Mouse (Mus musculus) CH12.LX (cell line): ENCODE results near the gene Gmpr. TPM values are rescaled to one million over a fixed set of nuclear protein-coding genes. Genes with fewer than 3 reads are reported as not detected.

ENCODE experiments used
- DNase-seq: peaks from one replicate; pipeline ENCODE4 v3.0.0-alpha.2; 2013; ENCODE audit errors: extremely low read depth
- H3K27ac ChIP-seq: 2 replicates; pipeline ENCODE4 v1.5.1; 2012; ENCODE audit warnings: low read depth, mild to moderate bottlenecking, control low read depth, moderate library complexity; ENCODE audit not compliant: insufficient read depth
- H3K27me3 ChIP-seq: replicated peaks from 2 replicates; pipeline ENCODE3; 2012; ENCODE audit warnings: inconsistent platforms
- H3K36me3 ChIP-seq, 2 experiments: replicated peaks in 1 of 2; 2 replicates each; pipeline versions ENCODE3 to v1.6.1; 2012; ENCODE audit warnings: inconsistent platforms in 1 of 2, low read length in 1 of 2, mild to moderate bottlenecking in 1 of 2, mixed read lengths in 1 of 2, moderate library complexity in 1 of 2; ENCODE audit not compliant: control insufficient read depth in 1 of 2, insufficient read depth in 1 of 2
- H3K4me1 ChIP-seq, 2 experiments: 2 replicates each; pipeline ENCODE4 v1.6.1; 2012; ENCODE audit warnings: inconsistent platforms in 1 of 2, moderate library complexity in 1 of 2; ENCODE audit not compliant: insufficient read depth in 2 of 2, control insufficient read depth in 1 of 2
- H3K4me2 ChIP-seq: 2 replicates; pipeline ENCODE4 v1.6.1; 2012; ENCODE audit warnings: low read depth, mild to moderate bottlenecking, control low read depth; ENCODE audit not compliant: poor library complexity, insufficient read depth, severe bottlenecking
- H3K4me3 ChIP-seq, 3 experiments: fragments of 150-350 bp in 1 of 3; sonication (generic) in 1 of 3; replicated peaks in 1 of 3; 2 replicates each; pipeline versions ENCODE3 to v1.5.1; 2011 to 2012; ENCODE audit warnings: low read depth in 2 of 3, low read length in 2 of 3, mild to moderate bottlenecking in 2 of 3, moderate library complexity in 2 of 3, control low read depth in 1 of 3, improper control_type of control experiment in 1 of 3, inconsistent platforms in 1 of 3, mixed read lengths in 1 of 3; ENCODE audit not compliant: poor library complexity in 1 of 3
- H3K79me2 ChIP-seq: replicated peaks from 2 replicates; pipeline ENCODE4 v1.6.1; 2012; ENCODE audit warnings: mild to moderate bottlenecking, moderate library complexity; ENCODE audit not compliant: control insufficient read depth, poor library complexity, insufficient read depth, severe bottlenecking; ENCODE audit errors: extremely low read depth
- H3K9ac ChIP-seq: 2 replicates; pipeline ENCODE4 v1.6.1; 2012; ENCODE audit warnings: low read depth, mild to moderate bottlenecking, control low read depth, moderate library complexity; ENCODE audit not compliant: insufficient read depth
- H3K9me3 ChIP-seq: replicated peaks from 2 replicates; pipeline ENCODE3; 2012; ENCODE audit warnings: low read length, inconsistent platforms, mixed read lengths
- ELF1 ChIP-seq: IDR thresholded peaks from 2 replicates; pipeline ENCODE4 v1.6.1; 2014; ENCODE audit warnings: low read depth, mild to moderate bottlenecking, inconsistent platforms, low read length, improper control_type of control experiment
- ETS1 ChIP-seq: conservative IDR thresholded peaks from 2 replicates; pipeline ENCODE4 v1.6.1; 2012; ENCODE audit warnings: low read depth, mild to moderate bottlenecking, inconsistent platforms, low read length, improper control_type of control experiment, moderate library complexity
- JUND ChIP-seq: conservative IDR thresholded peaks from 2 replicates; pipeline ENCODE4 v1.6.1; 2011; ENCODE audit warnings: low read depth, low read length, improper control_type of control experiment
- RAD21 ChIP-seq: IDR thresholded peaks from 2 replicates; pipeline ENCODE4 v1.6.1; 2011; ENCODE audit warnings: low read depth, mild to moderate bottlenecking, low read length, improper control_type of control experiment, moderate library complexity
- ZKSCAN1 ChIP-seq: IDR thresholded peaks from 2 replicates; pipeline ENCODE4 v1.6.1; 2012; ENCODE audit warnings: low read depth, inconsistent platforms, low read length, improper control_type of control experiment, borderline replicate concordance
- dilution Hi-C: fragments of 300-500 bp; cut with MboI; formaldehyde crosslinking; loops from 2 replicates; pipeline ENCODE4 v1.14.3; 2020; ENCODE audit warnings: low sequenced_read_pairs; ENCODE audit not compliant: extremely low pct_unique_long_range_greater_than_20kb, extremely low pct_ligation_motif_present
- in situ Hi-C: fragments of 300-500 bp; cut with MboI; formaldehyde crosslinking; loops from 3 replicates; pipeline ENCODE4 v1.14.3; 2019; ENCODE audit warnings: low sequenced_read_pairs, low pct_ligation_motif_present, low pct_unique_long_range_greater_than_20kb, mixed read lengths
- polyA plus RNA-seq: library from polyadenylated mRNA; unstranded; fragments of >175 nt; gene quantifications from 2 replicates; pipeline ENCODE4 v1.2.1, GENCODE M21; 2012; ENCODE audit warnings: low read depth; ENCODE audit not compliant: insufficient read length
- total RNA-seq, 2 experiments: library from RNA; depleted of rRNA; stranded (reverse); fragments of 300-350 nt in 1 of 2; fragments of >200 nt in 1 of 2; gene quantifications; 2 replicates each; pipeline ENCODE4 v1.2.3; 2012 to 2014

Gmpr gene
- total and polyA plus RNA-seq, 3 experiments: 0.55 to 2.2 (median 1.0) TPM

- no peak for TF ChIP-seq ZKSCAN1
- no peak for TF ChIP-seq ELF1
- no peak for TF ChIP-seq JUND
- Histone ChIP-seq H3K9me3 (no peaks in the 10 kb centered on the region), H3K36me3 (peaks cover 4 to 54% of the 10 kb centered on the region in 2 experiments), H3K9ac (no peak overlapping the region), H3K4me3 (no peak overlapping the region), H3K79me2 (no peaks in the 10 kb centered on the region; the same call in 1 of the 2 replicates), H3K4me1 (peaks cover 0 to 11% of the 10 kb centered on the region in 2 experiments; a peak in 1 of 4 replicates), H3K27me3 (no peaks in the 10 kb centered on the region), H3K27ac (no peak overlapping the region), H3K4me2 (no peak overlapping the region)
- dilution Hi-C loops: no loop called here
- in situ Hi-C loops: no loop called here
- no peak for DNase-seq
Measured at GRCm38 (mm10) chr13:45599831-45600230, 92.6 kb downstream of the Gmpr start.

GRCm38 (mm10) chr13:45600443-45600842 lies 93.2 kb downstream of the Gmpr start:
- dilution Hi-C loops: no loop called here
- no peaks in the 10 kb centered on the region; the same call in 1 of the 2 replicates for H3K79me2 ChIP-seq
- peaks cover 0 to 11% of the 10 kb centered on the region in 2 experiments; a peak in 1 of 4 replicates for H3K4me1 ChIP-seq
- H3K4me3 ChIP-seq: no peak overlapping the region
- no peak overlapping the region for H3K9ac ChIP-seq
- no peak overlapping the region for H3K4me2 ChIP-seq
- DNase-seq: peak; percentile 21
- H3K27ac ChIP-seq: no peak overlapping the region
- H3K9me3 ChIP-seq: no peaks in the 10 kb centered on the region
- H3K36me3 ChIP-seq: peaks cover 6 to 55% of the 10 kb centered on the region in 2 experiments
- in situ Hi-C loops: no loop called here
- TF ChIP-seq ETS1 (no peak), RAD21 (no peak)
- H3K27me3 ChIP-seq: no peaks in the 10 kb centered on the region

Other genes starting within 250 kb of the Gmpr start
- gene Mylip, start 117.7 kb upstream of the Gmpr start, total RNA-seq (2012; rRNA removed): 0.08 and 0.13 TPM in 2 replicates
- not detected in 2 replicates for gene Mylip, start 117.7 kb upstream of the Gmpr start, total RNA-seq (2014; rRNA removed)
- gene Mylip, start 117.7 kb upstream of the Gmpr start, polyA plus RNA-seq: not detected in 2 replicates